Mouse (Mus musculus) gastrocnemius, postnatal 14 days (tissue): ENCODE data around the gene Prss22. TPM values are rescaled to one million over a fixed set of nuclear protein-coding genes. Genes with fewer than 3 reads are reported as not detected.

Source experiments
- DNase-seq: peaks from one replicate; pipeline ENCODE4 v3.0.0; 2021; ENCODE audit warnings: mixed read lengths
- intact Hi-C: fragments of 180-260 bp; cut with DNase I; formaldehyde crosslinking; loops from one replicate; pipeline ENCODE4 v1.15.1; 2025; ENCODE audit warnings: low total_unique reads
- long read RNA-seq, 2 experiments: library from polyadenylated mRNA; stranded (forward); transcript quantifications; one replicate each; pipeline ENCODE4 v2.0.0; 2021
- total RNA-seq, 2 experiments: library from RNA; stranded (reverse); gene quantifications; 2 replicates each; pipeline ENCODE4 v1.2.3; 2021

Prss22 gene
- not detected for total RNA-seq
- long read RNA-seq, experiment 1, result 0 reads
- long read RNA-seq, experiment 2, result 0 reads

DNA sequence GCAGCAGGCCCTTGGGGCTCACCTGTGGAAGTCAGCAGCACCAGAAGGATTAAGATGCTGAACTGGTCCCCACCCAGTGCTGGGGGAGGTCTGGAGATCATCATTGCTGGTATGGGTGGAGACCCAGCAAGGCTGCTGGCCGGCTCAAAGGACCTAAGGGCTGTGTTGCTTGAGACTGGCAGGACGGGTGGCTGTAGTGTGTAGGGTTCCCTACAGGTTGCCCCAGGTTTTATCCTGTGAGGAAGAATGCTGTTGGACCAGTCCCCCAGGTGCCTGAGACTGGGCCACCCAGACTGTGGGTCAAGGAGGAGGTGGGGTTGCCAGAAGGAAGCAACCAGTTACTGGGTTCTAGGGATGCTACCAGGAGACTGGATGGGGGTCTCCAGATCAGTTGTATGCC, at the start of gene Prss22:
Gene Prss22 (minus strand): TSS at position 200 of the 400 bp plus-strand sequence.
- no peak for DNase-seq
- intact Hi-C loops, result no loop called here

DNA sequence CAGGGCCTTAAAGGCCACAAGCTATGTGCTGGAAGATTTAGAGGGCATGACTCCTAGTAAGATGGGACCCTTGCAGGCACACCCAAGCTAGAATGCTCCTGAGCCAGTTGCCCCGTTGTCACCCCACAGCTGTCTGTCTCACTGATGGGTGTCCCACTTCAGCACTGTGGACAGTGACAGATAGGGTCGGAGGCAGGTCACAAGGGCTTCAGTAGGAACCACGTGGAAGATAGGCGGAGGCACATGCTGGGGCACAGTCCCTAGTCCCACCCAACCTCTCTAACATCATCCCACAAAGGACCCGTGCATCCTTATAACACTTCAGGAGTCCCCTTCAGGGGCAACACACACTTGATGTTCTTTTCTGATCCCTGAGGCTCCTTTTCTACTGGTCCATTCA, 48.1 kb upstream of the Prss22 start:
- DNase-seq, result no peak
- intact Hi-C loops, result no loop called here

DNA sequence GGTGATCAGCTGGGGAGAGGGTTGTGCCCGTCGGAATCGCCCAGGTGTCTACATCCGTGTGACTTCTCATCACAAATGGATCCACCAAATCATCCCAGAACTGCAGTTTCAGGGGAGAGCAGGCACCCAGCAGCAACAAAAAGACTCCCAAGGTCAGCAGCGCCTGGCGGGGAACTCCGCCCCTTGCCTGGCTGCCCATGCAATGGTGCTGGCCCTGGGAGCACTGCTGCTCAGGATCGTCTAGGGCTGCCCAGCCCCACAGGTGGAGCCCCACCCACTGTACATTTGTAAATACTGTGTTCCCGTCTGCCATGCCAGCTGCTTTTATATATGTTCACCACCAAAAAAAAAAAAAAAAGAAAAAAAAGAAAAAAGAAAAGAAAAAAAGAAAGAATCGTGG, 47.7 kb upstream of the Prss22 start:
- intact Hi-C loops, result no loop called here
- DNase-seq, result no peak

DNA sequence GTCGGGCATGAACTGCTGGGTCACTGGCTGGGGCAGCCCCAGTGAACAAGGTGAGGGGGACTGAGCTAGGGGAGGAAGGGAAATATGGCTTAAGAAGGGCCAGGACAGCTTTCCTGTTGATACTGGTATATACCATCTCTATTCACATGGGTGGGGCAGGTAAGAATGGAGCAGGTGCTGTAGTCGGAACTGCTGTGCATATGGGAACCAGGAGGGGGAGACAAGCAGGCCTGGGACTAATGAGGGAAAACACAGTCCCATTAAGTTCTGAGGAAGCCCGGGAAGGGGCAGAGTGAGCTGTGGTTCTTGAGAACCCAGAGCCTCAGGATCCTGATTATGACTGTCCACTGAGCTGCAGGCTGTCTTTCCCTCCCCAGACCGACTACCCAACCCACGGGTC, 46.6 kb upstream of the Prss22 start:
- intact Hi-C loops, result no loop called here
- no peak for DNase-seq

DNA sequence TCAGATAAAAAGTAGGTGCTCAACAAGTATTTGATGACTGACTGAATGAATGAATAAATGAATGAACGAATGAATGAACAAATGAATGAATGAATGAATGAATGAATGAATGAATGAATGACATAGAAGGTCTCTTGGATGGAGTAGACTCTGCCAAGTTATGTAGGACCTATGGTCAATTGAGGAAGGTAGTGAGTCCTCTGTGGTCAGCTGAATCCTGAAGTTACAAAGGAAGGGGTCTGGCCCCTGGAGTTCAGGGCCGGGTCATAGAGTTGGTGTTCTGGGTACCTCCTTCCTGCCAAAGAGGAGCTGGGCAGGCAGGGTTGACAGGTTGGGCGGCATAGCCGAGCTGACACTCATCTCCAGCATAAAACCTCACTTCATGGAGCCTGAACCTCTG, 39.9 kb upstream of the Prss22 start, which contains the start of gene Prss27:
Gene Prss27 (plus strand): TSS at position 301 of the 400 bp plus-strand sequence.
- no peak for DNase-seq

DNA sequence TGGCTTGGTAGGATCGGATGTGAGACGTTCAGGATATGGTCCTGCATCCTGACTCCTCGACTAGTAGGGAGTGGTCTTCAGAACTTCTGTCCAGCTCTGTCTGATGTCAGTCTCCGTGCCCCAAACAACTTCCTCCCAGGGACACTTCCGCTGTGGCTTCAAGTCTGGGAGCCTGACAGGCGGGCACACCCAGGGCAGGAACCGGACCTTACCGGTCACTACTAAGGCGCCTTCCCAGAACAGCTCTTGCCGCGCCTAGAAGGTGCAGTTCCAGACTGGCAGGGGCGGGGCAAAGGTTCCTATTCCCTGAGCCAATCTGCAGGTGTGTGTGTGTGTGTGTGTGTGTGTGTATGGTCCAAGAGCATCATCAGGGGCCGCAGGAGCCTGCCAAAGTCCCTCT, 39.5 kb upstream of the Prss22 start:
- no peak for DNase-seq
- intact Hi-C loops, result no loop called here

More for the DNA sequence above, 39.9 kb upstream of the Prss22 start, which contains the start of gene Prss27:
- intact Hi-C loops, result no loop called here

DNA sequence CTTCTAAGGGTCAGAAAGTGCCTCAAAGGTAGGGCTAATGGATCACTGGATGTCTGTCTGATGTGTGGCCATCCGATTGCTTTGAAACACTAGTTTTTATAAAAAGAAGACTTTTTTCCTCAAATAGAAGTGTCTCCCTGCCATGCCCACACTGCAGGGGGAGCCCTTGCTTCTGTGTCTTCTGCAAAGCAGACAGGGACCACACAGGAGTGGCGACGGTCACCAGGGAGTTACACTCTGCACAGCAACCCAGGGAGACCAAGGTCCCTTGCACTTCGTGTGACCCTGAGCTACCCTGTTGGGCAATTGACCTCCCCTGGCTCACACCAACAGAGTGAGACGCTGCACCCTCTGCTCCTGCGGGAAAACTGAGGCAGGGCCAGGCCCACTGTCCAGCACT, 39.1 kb upstream of the Prss22 start:
- no peak for DNase-seq
- intact Hi-C loops, result no loop called here

DNA sequence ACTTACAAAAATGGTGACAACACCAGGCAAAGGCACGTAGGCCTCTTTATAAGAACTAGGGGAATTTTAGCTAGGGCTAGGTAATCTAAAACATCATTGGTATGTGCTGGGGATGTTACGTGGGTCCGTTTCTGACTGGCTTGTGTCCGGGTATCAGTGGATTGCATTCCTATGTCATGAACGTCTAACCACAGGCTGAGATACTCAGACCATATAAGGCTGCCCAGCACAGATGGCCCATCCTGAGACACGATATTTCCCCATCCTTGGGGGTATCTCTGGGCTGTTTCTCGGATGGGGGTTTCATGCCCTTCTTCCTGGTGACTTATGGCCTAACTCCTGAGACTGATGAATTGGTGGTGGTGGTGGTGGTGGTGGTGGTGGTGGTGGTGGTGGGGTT, 37.2 kb upstream of the Prss22 start:
- no peak for DNase-seq

DNA sequence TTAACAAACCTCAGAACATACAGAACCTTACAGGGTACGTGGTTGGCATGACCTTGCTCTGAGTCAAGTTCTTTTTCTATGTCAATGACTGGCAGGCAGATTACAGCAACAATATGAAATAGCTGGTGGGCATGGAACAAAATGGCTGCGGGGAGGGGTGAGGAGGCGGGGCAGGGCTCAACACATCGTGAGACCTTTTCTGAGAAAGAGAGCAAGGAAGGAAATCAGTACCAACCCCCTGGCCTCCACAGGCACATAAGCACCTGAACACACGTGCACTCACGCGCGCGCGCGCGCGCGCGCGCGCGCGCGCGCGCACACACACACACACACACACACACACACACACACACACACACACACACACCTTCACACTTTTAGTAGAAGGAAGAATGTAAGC, 32.7 kb upstream of the Prss22 start:
- no peak for DNase-seq
- intact Hi-C loops, result no loop called here

More for the DNA sequence above, 37.2 kb upstream of the Prss22 start:
- intact Hi-C loops, result no loop called here

DNA sequence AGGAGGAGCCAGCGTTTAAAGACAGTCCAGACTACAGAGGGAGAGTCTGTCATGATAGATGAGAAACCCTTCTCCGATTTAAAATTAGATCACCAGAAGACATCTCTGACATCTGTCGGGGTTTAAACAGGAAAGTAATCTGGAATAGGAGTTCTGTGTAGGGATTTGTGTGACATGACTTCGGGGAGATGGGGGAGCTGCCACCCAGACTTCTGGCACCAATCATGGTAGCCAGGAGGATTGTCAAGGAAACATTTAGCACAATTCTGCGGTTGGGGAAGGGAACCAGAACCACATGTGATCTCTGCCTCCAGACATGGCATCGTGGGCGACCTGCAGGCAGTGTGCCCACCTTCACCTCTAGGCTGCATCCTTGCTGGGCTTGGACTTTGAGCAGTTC, 31.6 kb upstream of the Prss22 start:
- intact Hi-C loops, result no loop called here
- no peak for DNase-seq

DNA sequence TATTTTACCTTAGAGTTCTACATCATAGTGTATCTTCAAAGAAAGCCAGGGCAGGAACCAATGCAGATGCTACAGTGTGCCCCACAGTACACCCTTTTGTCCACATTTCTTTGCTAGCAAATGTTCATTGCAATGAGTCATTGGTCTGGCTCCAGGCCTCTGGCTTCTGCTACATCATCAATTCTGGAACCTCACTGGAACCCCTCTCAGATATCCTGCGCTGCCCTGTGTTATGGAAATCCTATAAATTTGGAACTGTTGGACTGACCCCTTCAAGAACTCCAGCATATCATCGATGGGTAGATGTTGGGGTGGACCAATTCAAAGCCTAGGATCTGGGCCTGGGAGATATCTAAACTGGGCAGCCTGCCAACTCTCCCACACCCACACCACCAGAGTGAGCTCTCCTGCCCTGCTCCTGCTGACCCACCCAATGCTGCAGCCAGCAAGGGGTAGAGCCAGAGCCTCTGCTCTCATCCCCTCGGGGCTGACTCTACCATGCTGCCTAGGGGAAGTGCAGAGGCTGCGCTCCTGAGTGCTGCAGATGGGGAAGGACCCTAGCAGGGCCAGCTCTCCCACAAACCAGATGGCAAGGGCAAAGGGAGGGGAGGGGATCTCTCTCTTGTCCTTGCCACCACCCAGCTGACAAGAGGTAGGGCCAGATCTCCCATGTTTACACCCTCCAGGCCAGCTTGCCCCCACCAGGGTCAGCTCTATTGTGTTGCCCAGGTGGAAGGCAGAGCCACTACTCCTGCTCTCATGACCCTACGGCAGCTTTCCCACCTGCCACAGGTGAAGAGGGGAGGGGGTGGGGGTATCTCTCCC, 23.7 kb upstream of the Prss22 start:
- intact Hi-C loops, result no loop called here
- peak; percentile 38 for DNase-seq

DNA sequence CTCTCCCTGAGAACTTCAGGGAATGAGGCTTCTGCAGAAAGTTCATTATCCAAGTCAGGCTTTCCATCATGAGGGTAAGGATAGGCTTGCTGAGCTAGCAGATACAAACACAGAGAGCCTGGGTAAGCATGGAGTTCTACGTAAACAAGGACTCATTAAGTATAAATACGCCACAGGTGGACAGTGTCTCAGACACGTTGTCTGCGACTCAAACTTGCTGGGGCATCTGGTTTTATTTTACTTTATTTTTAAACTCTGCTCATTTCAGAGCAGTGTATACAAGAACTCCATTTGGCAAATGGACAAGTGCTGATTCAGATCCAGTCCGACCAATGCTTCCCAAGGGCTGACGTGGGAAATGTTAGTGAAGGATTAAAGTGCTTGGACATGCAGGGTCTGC, 22.8 kb upstream of the Prss22 start:
- no peak for DNase-seq
- intact Hi-C loops, result no loop called here

DNA sequence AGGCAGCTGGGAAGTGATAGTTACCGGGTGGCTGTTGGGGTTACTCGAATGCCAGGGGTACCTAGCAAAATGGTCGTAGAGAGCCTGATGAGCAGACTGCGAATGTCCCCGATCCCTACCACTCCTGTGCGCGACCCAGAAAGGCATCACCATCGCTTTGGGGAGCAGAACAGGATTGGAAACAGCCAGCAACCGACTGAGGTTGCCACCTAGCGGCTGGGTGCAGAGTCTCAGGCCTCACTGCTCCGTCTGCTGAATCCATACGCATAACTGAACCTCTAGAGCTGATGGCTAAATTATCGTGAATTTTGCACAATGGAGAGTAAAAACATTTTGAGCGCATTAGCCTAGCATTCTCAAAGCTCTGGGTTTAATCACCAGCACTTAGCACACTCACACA, 17.8 kb upstream of the Prss22 start:
- DNase-seq, result no peak
- intact Hi-C loops, result no loop called here

DNA sequence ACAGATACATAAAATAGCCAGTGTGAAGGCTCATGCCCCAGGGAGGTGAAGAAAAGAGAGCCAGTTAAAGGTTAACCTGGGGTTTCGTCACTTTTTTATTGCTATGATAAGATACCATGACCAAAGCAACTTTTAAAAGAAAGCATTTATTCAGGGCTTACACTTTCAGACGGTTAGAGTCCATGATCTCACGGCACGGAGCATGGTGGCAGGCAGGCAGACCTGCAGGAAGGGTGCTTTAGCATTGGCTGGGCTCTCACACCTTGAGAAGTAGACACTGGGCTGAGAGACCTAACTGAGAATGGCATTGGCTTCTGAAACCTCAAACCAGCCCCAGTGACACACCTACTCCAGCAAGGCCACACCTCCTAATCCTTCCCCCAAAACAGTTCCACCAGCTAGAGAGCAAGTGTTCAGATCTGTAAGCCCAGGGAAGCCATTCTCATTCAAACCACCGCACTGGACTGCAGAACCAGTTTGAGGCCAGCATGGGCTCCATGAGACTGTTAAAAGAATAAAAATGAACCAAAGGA, 16.6 kb upstream of the Prss22 start:
- intact Hi-C loops, result no loop called here
- DNase-seq, result no peak

DNA sequence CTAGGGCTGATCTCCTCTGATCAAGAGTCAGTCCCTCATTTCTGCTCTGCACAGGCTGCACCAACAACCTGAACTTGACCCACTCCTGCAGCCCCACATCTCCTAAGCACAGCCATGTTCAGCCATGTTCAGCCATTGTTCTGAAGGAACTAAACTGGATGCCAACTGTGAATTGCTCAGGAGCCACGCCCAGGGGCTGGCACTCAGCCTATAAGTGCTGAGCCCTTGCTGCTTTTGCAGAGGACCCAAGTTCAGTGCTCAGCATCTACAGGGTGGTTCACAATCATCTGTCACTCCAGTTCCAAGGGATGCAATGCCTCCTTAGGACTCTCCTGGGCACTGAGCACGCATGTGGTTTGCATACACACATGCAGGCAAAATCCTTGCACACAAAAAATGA, 15.0 kb upstream of the Prss22 start:
- no peak for DNase-seq
- intact Hi-C loops, result no loop called here

DNA sequence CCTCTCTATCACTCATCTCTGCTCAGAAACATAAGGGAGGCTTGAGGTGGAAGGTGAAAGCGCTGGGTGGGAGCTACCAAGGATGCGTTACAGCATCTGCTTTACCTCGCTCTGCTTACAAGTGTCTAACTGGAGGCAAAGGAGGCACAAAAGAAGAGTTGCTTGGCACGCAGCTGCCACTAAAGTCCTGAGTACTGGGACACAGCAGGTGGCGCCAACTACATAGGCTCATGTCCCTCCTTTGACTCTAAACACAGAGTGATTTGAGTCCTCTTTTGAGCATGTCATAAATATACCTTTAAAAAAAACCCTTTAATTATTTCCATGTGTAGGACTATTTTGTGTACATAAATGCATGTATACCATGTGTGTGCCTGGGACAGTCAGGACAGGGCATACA, 11.7 kb upstream of the Prss22 start:
- intact Hi-C loops, result no loop called here
- no peak for DNase-seq

DNA sequence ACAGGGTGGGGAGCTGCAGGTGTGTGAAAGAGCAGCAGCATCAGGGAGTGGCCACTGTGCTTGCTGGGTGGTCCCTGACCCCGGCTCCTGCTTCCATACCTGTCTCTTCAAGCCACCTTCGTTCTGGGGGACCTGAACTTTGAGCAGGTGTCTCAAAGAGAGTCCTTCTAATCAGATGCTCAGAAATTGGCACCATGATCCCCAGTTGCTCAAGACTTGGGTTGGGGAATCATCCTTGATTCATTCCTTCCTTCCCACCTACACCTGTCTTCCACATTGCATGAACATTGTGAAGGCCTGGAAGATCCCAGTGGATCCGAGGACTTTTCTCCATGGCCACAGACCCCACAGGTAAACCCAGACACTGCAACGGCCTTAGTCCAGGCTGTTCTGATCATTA, 10.2 kb upstream of the Prss22 start:
- no peak for DNase-seq
- intact Hi-C loops, result no loop called here

DNA sequence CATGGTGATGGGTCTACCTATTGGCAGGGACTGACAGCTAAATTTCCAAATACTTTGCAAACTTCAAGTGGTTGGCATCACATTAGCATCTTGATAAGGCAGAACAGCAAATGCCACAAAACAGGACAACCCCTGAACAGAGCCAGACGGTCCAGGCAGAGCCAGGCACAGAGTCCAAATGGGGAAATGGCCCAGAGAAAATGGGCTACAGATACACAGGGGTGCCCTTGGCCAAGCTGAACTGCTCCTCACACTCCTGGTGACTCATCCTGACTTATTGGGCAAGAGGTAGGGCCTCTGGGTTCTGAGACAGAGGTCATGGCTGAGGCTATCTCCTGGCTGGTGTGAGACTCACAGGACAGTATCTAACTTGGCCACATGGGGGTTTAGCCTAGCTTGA, 9.5 kb upstream of the Prss22 start:
- intact Hi-C loops, result no loop called here
- DNase-seq, result no peak

DNA sequence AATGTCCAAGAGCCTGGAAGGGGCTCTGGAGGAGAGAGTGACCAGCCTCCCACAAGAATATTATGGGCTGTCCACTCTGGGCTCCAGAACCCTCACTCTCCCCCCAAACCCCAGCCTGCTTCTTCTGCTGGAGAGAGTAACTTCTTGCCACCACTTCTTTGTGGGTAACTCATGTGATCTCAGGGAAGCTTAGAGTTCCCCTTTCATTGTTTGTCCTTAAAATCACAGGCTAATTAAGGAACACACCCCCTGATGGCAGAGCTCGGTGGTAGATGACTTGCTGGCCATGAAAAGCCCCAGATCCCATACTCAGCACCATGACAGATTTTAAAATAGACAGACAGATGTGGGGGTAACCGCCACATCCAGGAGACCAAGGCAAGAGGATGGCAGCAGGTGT, 9.0 kb upstream of the Prss22 start:
- no peak for DNase-seq
- intact Hi-C loops, result no loop called here

DNA sequence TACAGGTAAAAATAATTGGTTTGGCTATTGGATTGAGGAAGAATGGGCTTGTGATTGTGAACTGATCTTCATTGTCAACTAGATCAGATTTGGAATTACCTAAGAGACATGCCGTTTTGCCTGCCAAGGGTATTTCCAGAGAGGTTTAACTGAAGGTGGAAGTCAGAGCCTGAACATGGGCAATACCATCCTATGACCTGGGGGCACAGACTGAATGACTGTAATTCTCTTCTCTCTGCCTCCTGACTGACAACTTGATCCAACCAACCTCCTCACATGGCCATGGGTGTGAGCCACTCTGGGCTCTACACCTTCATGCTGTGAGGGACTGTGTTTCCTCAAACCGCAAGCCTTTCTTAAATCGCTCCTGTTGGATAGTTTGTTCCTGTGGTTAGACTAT, 7.1 kb upstream of the Prss22 start:
- no peak for DNase-seq
- intact Hi-C loops, result no loop called here

DNA sequence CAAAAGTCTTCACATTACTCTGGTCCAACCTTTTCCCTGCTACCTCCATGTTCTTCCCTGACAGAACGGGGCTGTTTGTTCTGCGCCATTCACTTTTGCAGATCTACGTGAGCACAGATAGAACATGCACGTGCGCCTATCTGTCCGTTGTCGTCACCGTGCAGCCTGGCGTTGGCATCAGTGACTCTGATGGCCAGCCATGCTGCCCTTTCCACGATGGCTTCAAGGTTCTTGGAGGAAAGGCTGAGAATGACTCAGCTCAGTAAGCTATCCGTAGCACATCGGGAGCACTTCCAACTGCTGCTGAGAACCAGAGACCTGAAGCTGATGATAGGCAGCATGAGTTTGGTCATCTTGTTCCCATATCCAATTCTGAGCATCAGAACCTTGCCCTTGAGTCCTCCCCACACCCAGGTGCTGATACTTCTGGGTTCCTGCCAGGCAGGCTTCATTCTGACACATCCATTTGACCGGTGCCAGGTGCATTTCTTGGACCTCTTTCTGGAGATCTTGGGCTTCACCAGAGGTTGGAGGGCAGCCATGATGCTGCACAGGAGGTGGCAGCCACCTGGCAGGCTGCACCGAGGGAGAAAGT, 6.3 kb upstream of the Prss22 start:
- DNase-seq, result no peak
- intact Hi-C loops, result no loop called here
